Mouse (Mus musculus) heart, postnatal 0 days (tissue): ENCODE measurements around the gene Tfap4. TPM values are rescaled to one million over a fixed set of nuclear protein-coding genes. Genes with fewer than 3 reads are reported as not detected.

ENCODE experiments used
- ATAC-seq: fragments of 200-750 bp; cut with Nextera tagmentation; 2 replicates; pipeline ENCODE4 v1.8.0; 2017; ENCODE audit warnings: low read depth, moderate number of reproducible peaks, moderate library complexity; ENCODE audit not compliant: insufficient read depth
- DNase-seq: peaks from one replicate; pipeline ENCODE4 v3.0.0-alpha.2; 2016; ENCODE audit warnings: low spot score
- H3K27ac ChIP-seq: fragments of 300-500 bp; sonication (generic); 2 replicates; pipeline ENCODE4 v1.5.1; 2014; ENCODE audit warnings: low read depth, mild to moderate bottlenecking
- H3K27me3 ChIP-seq: fragments of 300-500 bp; sonication (generic); 2 replicates; pipeline ENCODE4 v1.6.1; 2014; ENCODE audit warnings: low read length, mixed read lengths; ENCODE audit not compliant: control insufficient read depth, insufficient read depth
- H3K36me3 ChIP-seq: fragments of 300-500 bp; sonication (generic); replicated peaks from 2 replicates; pipeline ENCODE4 v1.6.1; 2014; ENCODE audit warnings: low read length, mixed read lengths; ENCODE audit not compliant: control insufficient read depth, insufficient read depth
- H3K4me1 ChIP-seq: fragments of 300-500 bp; sonication (generic); 2 replicates; pipeline ENCODE4 v1.6.1; 2014; ENCODE audit warnings: antibody characterized with exemption; ENCODE audit not compliant: control insufficient read depth, insufficient read depth
- H3K4me2 ChIP-seq: fragments of 300-500 bp; sonication (generic); 2 replicates; pipeline ENCODE4 v1.6.1; 2014; ENCODE audit warnings: low read depth, mild to moderate bottlenecking, low read length, moderate library complexity
- H3K4me3 ChIP-seq: fragments of 300-500 bp; sonication (generic); 2 replicates; pipeline ENCODE4 v1.5.1; 2014; ENCODE audit warnings: low read depth, low read length
- H3K9ac ChIP-seq: fragments of 300-500 bp; sonication (generic); replicated peaks from 2 replicates; pipeline ENCODE4 v1.6.1; 2014; ENCODE audit warnings: low read depth, low read length, mixed read lengths
- H3K9me3 ChIP-seq: fragments of 300-500 bp; sonication (generic); replicated peaks from 2 replicates; pipeline ENCODE4 v1.6.1; 2016; ENCODE audit warnings: low read length; ENCODE audit not compliant: control insufficient read depth
- CTCF ChIP-seq: IDR thresholded peaks from 2 replicates; pipeline ENCODE4 v1.5.1; 2016; ENCODE audit warnings: antibody characterized with exemption, control low read depth, low read depth
- EP300 ChIP-seq: IDR thresholded peaks from 2 replicates; pipeline ENCODE4 v1.6.1; 2016; ENCODE audit warnings: antibody characterized with exemption, low read depth
- WGBS: fragments of 180-500 bp; shearing (Covaris S2); extraction: QIAGEN DNeasy Blood & Tissue Kit; methylation state at CpG from one replicate; pipeline ENCODE4 v1.1.7; 2014; 5-methylcytosine and 5-hydroxymethylcytosine counted together
- polyA plus RNA-seq: library from polyadenylated mRNA; unstranded; fragments of >200 nt; fragmentation: Nextera tagmentation; extraction: Ambion mirVana; gene quantifications from 2 replicates; pipeline ENCODE4 v1.2.1, GENCODE M21; 2015
- total RNA-seq: library from RNA; depleted of rRNA; stranded (reverse); fragments of >200 nt; gene quantifications from 2 replicates; pipeline ENCODE4 v1.2.3, GENCODE M21; 2014; ENCODE audit warnings: low replicate concordance

Gene Tfap4
- total and polyA plus RNA-seq, 2 experiments from 2014 or later: 2.9 to 6.3 TPM

- Histone ChIP-seq H3K36me3 (0 out of 2 replicates have a peak, but pooled peaks cover 2% of the 10 kb centered on the region), H3K9me3 (no peaks in the 10 kb centered on the region), H3K27me3 (no peaks in the 10 kb centered on the region), H3K4me1 (peaks cover 56% of the 10 kb centered on the region), H3K9ac (peak overlapping the region; percentile 86), H3K4me2 (peak overlapping the region; percentile 91), H3K27ac (peak overlapping the region; percentile 67), H3K4me3 (peak overlapping the region; percentile 82)
- 25% methylated on average over 3 of the region's 3 CpGs for WGBS
- TF ChIP-seq CTCF: no peak
- TF ChIP-seq EP300: no peak
- ATAC-seq (no peak), DNase-seq (no peak)
These were observed 36.6 kb upstream of the Tfap4 start for GRCm38 (mm10) chr16:4596141-4596728.

DNA sequence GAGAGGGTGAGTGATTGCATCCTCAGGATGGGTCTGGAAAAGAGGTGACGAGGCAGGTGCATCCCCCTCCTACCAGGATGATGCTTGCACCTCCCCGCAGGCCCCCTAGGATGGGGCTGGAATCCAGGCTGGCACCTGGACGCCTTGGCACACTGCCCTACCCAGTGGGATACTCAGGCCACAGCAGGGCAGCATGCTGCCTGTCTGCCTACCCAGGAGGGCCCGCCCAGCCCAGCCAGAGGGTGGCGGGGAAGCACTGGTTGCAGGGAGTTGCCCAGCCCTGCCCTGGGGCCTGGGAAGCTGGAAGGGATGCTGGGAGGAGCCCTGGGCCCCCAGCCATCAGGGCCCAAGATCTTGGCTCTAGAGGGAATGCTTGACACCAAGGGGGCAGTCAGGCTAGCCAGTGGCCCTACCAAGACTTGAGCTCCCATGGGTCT, 35.9 kb upstream of the Tfap4 start:
- no peak for TF ChIP-seq EP300
- peak; percentile 20; the same call in 1 of the 2 replicates for TF ChIP-seq CTCF
- 8% methylated on average over 5 of the region's 5 CpGs for WGBS
- Histone ChIP-seq H3K4me3 (peak overlapping the region; percentile 82), H3K4me2 (peak overlapping the region; percentile 91), H3K9ac (peak overlapping the region; percentile 86), H3K27me3 (no peaks in the 10 kb centered on the region), H3K36me3 (peaks cover 9% of the 10 kb centered on the region; the same call in 1 of the 2 replicates), H3K4me1 (peaks cover 49% of the 10 kb centered on the region), H3K9me3 (no peaks in the 10 kb centered on the region), H3K27ac (peak overlapping the region; percentile 94)
- ATAC-seq: no peak
- DNase-seq: no peak

DNA sequence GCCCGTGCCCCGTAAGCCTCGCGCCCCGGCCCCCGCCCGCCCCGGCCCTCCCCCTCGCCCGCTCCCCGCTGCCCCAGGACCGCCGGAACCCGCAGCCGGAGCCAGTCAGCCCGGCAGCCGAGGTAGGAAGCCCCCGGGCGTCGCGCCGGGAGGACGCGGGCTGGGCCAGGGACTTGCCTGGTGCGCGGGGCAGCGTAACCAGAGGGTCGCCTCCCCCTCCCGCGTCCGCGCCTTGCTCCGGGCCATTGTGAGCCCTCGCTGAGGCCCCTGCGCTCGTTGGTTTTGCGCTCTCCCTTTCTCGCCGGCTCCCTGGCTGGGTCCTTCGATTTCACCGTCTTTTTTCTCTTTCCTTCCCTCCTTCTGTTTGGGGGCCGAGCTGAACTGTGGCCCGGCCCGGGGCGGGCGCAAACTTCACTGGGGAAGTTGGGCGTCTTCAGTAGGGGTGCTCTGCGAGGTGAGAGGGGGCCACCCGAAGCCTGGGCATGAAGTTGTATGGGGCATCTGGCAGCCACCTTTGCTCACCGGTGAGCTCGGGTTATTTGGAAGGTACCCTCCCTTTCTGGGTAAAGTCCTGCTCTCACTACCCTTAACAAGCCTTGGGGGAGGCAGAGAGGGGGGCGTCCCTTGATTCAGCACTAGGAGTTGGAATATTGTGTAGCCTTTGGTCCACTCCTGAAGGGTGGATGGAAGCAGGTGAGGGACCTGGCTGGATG, 35.3 kb upstream of the Tfap4 start:
- Histone ChIP-seq H3K27ac (peak overlapping the region; percentile 94), H3K4me1 (peaks cover 46% of the 10 kb centered on the region), H3K4me2 (peak overlapping the region; percentile 91), H3K4me3 (peak overlapping the region; percentile 82), H3K9ac (peak overlapping the region; percentile 86), H3K9me3 (no peaks in the 10 kb centered on the region), H3K36me3 (peaks cover 14% of the 10 kb centered on the region; the same call in 1 of the 2 replicates), H3K27me3 (no peaks in the 10 kb centered on the region)
- peak; percentile 16; the same call in 1 of the 2 replicates for ATAC-seq
- peak; percentile 20 for DNase-seq
- under 1% methylated on average over 35 of the region's 52 CpGs for WGBS
- TF ChIP-seq CTCF: no peak
- no peak for TF ChIP-seq EP300

- under 1% methylated on average over 34 of the region's 74 CpGs for WGBS
- H3K4me2 ChIP-seq: peak within 1 kb of the TSS; percentile 91
- DNase-seq (peak; percentile 90), ATAC-seq (peak; percentile 80)
- no peaks in the 10 kb centered on the region for H3K27me3 ChIP-seq
- H3K27ac ChIP-seq: peak within 1 kb of the TSS; percentile 94
- H3K9me3 ChIP-seq: no peaks in the 10 kb centered on the region
- peak within 1 kb of the TSS; percentile 82 for H3K4me3 ChIP-seq
- H3K4me1 ChIP-seq: peaks cover 45% of the 10 kb centered on the region
- peaks cover 14% of the 10 kb centered on the region; the same call in 1 of the 2 replicates for H3K36me3 ChIP-seq
- no peak for TF ChIP-seq CTCF
- TF ChIP-seq EP300: no peak
- H3K9ac ChIP-seq: peak within 1 kb of the TSS; percentile 86
These were observed 34.5 kb upstream of the Tfap4 start, which contains the start of gene Glis2 for GRCm38 (mm10) chr16:4593971-4594813. TSS of gene Glis2 (plus strand) at chr16:4594713.
